Mouse (Mus musculus) small intestine, adult 2 months (tissue): ENCODE measurements around the gene F11r.

ENCODE experiments used
- CTCF ChIP-seq: fragments of 200-500 bp; IDR thresholded peaks from 2 replicates; pipeline ENCODE4 v1.5.1; 2012; ENCODE audit warnings: low read depth, mild to moderate bottlenecking, control low read depth, inconsistent platforms, low read length, moderate library complexity, mixed read lengths; ENCODE audit not compliant: insufficient replicate concordance, insufficient read length; ENCODE audit errors: extremely low read depth
- POLR2A ChIP-seq: fragments of 200-500 bp; IDR thresholded peaks from 2 replicates; pipeline ENCODE4 v1.6.1; 2012; ENCODE audit warnings: low read depth, mild to moderate bottlenecking, control low read depth, inconsistent platforms, low read length, moderate library complexity

- TF ChIP-seq POLR2A (no peak), CTCF (no peak)
Observed at GRCm38 (mm10) chr1:171419291-171419882, 17.9 kb upstream of the F11r start.
